Mouse (Mus musculus): ENCODE results near the gene Eif3g.

The Eif3g gene

GRCm38 (mm10) chr9:20850179-20850578 is 48.2 kb downstream of the Eif3g start:
- DNase-seq: no peak
